Mouse (Mus musculus): ENCODE data around the gene Mrpl46. TPM values are rescaled to one million over a fixed set of nuclear protein-coding genes. Genes with fewer than 3 reads are reported as not detected.

The Mrpl46 gene
- polyA plus RNA-seq, 1 experiment: 24.8 TPM

DNA sequence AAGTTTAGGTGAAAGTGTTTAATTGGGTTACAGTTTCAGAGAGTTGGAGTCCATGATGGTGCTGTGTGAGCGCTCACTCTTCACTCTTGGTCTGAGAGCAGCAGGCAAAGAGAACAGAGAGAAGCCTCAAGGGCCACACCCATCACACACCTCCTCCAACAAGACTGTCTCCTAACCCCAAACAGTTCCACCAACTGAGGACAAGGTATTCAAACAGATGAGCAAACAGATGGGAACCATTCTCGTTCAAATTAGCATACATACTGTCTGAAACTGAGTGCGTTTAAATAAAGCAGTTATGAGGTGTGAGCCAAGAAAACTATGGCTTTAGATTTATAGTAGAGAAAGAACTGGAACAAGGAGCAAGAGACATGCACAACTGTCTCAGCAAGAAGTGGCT lies 13.3 kb upstream of the Mrpl46 start:
- DNase-seq (ENCODE audit: low read depth): peak; percentile 42
- TF ChIP-seq CTCF (IDR thresholded peaks at IDR 0.05; ENCODE audit: borderline replicate concordance, extremely low read depth, insufficient read depth, insufficient read length) (no peak), POLR2A (IDR thresholded peaks at IDR 0.05; ENCODE audit: borderline replicate concordance, extremely low read depth, insufficient read depth, insufficient read length, poor library complexity, severe bottlenecking) (no peak)

DNA sequence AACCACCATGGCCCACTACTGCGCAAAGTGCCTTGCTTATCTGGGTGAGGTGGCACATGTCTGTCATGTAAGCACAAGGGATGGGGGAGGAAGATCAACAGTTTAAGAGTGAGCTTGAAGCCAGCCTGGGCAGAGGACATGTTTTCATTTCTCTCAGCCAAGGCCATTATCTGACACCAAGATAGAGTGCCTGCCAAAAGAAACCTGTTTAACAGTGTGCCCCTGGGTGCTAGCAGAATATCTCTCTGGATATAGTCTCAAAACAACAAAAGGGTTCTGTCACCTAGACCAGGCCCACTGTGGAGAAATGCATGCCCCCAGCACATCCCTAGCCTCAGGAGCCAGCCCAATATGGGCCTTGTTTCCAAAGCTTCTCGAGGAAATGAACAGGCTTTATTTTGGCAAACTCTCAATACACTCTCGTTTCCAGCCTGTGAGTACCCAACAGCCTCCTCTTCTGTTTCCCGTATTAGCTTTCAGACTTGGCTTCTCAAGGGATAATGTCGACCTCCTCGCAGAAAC lies 11.3 kb upstream of the Mrpl46 start:
- TF ChIP-seq CTCF (IDR thresholded peaks at IDR 0.05; ENCODE audit: borderline replicate concordance, extremely low read depth, insufficient read depth, insufficient read length) (no peak), POLR2A (IDR thresholded peaks at IDR 0.05; ENCODE audit: borderline replicate concordance, extremely low read depth, insufficient read depth, insufficient read length, poor library complexity, severe bottlenecking) (no peak)
- peak; percentile 27 for DNase-seq (ENCODE audit: low read depth)

DNA sequence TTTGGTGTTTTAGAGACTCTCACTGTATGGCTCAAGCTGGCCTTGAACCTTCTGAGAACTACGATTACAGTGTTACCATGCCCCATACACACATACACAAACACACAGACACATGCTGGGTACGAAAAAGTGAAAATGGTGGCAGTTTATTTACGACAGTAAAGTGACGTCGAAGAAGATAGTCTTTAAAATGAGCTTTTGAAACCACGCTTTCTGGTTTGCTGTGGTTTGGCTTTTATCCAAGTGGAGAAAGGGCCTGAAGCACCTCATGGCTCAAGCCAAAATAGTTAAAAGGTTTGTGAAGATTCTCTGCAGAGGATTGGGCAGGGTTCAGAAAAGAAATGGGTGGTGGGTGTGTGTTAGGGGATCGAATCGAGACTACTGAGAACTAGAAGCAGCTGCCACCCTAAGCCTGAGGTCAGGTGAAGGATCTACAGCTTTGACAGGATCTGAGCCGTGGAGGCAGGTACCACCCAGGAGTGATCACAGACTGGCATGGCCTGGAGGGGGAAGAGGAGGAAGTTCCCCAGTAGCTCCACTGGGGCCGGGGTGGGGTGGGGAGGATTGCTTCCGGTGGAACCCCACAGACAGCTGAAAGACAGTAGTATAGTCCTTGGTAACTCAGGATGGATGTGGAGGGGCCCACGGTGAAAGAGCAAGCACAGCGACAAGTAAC lies 10.7 kb upstream of the Mrpl46 start:
- TF ChIP-seq CTCF (IDR thresholded peaks at IDR 0.05; ENCODE audit: borderline replicate concordance, extremely low read depth, insufficient read depth, insufficient read length) (no peak), POLR2A (IDR thresholded peaks at IDR 0.05; ENCODE audit: borderline replicate concordance, extremely low read depth, insufficient read depth, insufficient read length, poor library complexity, severe bottlenecking) (no peak)
- no peak for DNase-seq (ENCODE audit: low read depth)

DNA sequence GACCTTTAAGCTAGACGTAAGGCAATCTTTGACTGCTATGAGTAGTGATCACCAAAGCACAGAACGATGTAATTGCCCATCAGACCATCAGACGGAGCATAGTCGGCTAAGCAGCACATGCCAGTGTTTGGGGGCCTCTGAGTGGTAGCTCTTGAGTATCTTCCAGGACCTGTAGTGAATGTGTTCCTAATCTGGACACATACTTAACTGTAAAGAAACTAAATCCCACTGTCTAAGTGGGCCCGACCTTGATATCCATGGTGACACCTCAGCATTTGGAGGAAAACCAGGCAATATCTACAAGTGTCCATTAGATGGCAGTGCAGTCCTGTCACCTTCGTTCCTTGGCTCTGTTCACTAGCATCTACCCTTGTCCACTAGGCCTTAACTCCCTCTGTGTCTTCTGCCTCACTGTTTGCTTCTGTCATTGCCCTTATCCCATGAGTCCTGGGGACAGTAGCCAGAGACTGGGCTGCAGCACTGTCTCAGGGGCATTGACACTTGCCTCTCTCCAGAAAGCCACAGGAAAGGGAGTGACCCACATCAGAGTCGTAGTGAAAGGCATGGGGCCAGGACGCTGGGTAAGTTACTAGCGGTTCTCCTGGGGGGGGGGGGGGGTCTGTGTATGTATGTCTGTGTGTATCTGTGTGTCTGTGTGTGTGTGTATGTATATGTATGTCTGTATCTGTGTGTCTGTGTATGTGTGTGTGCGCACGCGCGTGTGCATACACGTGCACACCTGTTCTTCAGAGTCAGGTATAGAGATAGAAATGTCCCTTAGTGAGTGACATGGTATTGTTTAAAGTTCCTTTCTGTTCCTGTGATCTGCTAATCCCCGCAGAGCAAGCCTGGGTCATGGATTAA lies 8.3 kb upstream of the Mrpl46 start:
- peak; percentile 87 for DNase-seq (ENCODE audit: low read depth)
- TF ChIP-seq CTCF (IDR thresholded peaks at IDR 0.05; ENCODE audit: borderline replicate concordance, extremely low read depth, insufficient read depth, insufficient read length): peak; percentile 89
- TF ChIP-seq POLR2A (IDR thresholded peaks at IDR 0.05; ENCODE audit: borderline replicate concordance, extremely low read depth, insufficient read depth, insufficient read length, poor library complexity, severe bottlenecking): no peak

DNA sequence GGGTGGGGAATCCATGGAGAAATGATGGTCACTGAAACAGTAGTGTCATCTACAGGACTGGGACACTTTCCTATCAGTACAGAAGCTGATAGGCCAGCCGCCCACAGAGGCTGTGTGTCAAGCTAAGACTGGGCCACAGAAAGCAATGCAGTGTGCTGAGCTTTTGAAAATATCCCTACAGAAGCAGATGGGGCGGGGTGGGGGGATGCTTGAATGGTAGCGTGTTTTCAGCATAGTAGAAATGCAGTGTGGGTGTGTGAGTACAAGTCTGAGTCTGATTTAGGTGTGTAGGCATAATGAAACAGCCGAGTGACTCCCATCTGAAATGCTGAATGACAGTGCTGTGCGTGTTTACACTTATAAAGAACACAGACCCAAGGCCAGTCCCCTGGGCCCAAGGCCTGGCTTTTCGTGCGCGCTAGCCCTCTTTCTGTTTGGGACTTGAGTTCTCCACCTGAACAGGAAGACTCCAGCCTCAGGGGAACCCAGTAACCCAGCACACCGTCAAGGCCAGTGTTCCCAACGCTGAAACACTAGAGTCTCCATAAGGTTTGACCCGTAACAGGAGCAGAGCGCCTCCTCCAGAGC lies 4.6 kb upstream of the Mrpl46 start:
- TF ChIP-seq POLR2A (IDR thresholded peaks at IDR 0.05; ENCODE audit: borderline replicate concordance, extremely low read depth, insufficient read depth, insufficient read length, poor library complexity, severe bottlenecking): no peak
- TF ChIP-seq CTCF (IDR thresholded peaks at IDR 0.05; ENCODE audit: borderline replicate concordance, extremely low read depth, insufficient read depth, insufficient read length): no peak
- DNase-seq (ENCODE audit: low read depth): no peak

DNA sequence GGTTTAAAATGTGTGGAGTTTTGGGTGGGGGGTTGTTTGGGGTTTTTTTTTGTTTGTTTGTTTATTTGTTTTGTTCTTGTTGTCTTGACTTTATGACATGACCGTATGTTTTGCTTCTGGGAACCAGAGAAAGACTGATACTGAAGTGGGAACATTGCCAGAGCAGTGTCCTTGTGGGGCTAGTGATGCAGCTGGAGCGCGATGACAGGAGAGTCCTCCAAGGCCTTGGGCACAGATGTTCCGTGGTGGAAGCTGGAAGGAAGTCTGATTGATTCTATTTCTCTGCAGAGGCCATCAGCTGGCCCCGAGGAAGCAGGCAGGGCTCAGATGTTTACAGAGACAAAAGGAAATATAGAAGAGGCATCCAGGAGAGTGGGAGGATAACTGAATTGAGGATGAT lies 2.6 kb upstream of the Mrpl46 start:
- TF ChIP-seq POLR2A (IDR thresholded peaks at IDR 0.05; ENCODE audit: borderline replicate concordance, extremely low read depth, insufficient read depth, insufficient read length, poor library complexity, severe bottlenecking) (no peak), CTCF (IDR thresholded peaks at IDR 0.05; ENCODE audit: borderline replicate concordance, extremely low read depth, insufficient read depth, insufficient read length) (no peak)
- DNase-seq (ENCODE audit: low read depth): peak; percentile 28

DNA sequence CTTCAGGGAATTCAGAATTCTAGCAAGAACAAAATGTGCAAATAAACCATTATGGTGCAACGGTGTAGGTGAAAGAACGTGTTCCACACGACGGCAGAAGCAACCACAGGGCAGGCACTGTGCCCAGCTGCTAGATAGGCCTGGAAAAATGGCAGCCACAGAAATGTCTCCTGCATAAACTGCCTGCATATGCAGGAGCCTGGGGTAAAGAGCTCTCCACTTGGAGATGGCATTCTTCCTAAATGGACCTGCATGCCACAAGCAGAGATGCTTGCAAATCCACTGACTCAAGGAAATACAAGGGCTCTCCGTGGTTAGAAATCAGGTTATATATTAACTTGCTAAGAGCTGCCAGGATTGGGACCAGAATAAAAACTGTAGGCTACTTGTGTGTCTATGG lies 4.6 kb downstream of the Mrpl46 start:
- TF ChIP-seq CTCF (IDR thresholded peaks at IDR 0.05; ENCODE audit: borderline replicate concordance, extremely low read depth, insufficient read depth, insufficient read length) (no peak), POLR2A (IDR thresholded peaks at IDR 0.05; ENCODE audit: borderline replicate concordance, extremely low read depth, insufficient read depth, insufficient read length, poor library complexity, severe bottlenecking) (no peak)
- DNase-seq (ENCODE audit: low read depth): no peak

DNA sequence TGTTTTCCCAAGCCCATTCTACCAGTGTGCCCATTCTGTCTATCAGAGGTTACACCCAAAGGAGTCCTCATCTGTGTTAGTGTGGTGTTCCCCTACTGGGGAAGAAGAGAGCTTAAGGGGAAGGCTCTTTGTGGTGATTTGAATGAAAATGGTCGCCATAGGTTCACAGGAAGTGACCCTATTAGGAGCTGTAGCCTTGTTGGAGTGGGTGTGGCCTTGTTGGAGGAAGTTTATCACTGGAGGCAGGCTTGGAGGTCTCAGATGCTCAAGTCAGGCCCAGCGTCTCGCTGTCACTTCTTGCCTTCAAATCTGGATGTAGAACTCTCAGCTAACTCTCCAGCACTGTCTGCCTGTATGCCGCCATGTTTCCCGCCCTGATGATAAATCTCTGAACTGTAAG lies 12.4 kb downstream of the Mrpl46 start:
- no peak for DNase-seq (ENCODE audit: low read depth)
- TF ChIP-seq CTCF (IDR thresholded peaks at IDR 0.05; ENCODE audit: borderline replicate concordance, extremely low read depth, insufficient read depth, insufficient read length): no peak
- TF ChIP-seq POLR2A (IDR thresholded peaks at IDR 0.05; ENCODE audit: borderline replicate concordance, extremely low read depth, insufficient read depth, insufficient read length, poor library complexity, severe bottlenecking): no peak

DNA sequence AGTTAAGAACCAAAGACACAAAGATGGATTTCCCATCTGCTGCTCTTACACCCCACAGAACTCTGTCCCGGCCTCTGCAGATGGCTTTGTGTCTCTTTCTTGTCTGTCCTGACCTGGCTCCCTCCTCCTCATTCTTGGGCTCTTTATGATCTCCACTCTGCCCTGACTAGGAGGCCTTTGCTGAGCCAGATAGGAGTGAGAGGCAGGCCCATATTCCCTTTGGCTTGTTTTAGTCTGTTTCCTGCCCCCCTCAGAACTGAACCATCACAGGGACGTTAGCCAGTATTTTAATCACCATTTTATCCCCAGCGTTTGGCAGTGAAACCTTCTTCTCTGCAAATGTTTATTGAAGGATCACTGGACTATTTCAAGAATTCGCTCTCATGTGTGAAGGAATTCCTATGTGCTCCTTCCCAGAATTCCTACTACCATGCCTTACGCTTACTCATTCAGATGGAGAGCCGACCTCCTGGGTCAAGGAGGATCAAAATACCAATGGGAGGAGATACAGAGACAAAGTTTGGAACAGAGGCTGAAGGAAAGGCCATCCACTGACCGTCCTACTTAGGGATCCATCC lies 14.2 kb downstream of the Mrpl46 start:
- DNase-seq (ENCODE audit: low read depth): no peak
- TF ChIP-seq POLR2A (IDR thresholded peaks at IDR 0.05; ENCODE audit: borderline replicate concordance, extremely low read depth, insufficient read depth, insufficient read length, poor library complexity, severe bottlenecking) (no peak), CTCF (IDR thresholded peaks at IDR 0.05; ENCODE audit: borderline replicate concordance, extremely low read depth, insufficient read depth, insufficient read length) (no peak)

DNA sequence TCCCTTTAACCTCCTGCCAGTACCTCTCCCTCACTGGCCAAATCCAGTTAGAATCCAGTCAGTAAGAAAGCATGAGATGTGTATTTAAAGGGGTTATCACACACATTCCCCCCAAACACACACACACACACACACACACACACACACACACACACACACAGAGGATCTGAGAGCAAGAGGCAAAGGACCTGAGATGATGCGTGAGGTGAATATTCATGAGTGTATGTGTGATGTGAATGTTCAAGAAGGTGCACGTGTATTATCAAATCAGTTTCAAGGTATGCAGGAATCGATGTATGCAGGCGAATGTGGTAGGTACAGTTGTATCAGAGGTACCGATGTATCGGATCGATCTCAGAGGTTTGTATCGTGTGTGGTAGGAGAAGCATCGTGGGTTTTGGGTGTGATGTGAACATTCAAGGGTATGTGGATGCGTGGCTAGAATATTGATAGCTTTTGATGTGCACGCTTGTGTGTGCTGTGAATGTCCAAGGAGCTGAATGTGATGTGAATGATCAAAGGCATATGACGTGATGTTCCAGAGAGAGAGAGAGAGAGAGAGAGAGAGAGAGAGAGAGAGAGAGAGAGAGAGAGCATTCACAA lies 15.3 kb downstream of the Mrpl46 start:
- peak; percentile 73 for DNase-seq (ENCODE audit: low read depth)
- TF ChIP-seq CTCF (IDR thresholded peaks at IDR 0.05; ENCODE audit: borderline replicate concordance, extremely low read depth, insufficient read depth, insufficient read length) (no peak), POLR2A (IDR thresholded peaks at IDR 0.05; ENCODE audit: borderline replicate concordance, extremely low read depth, insufficient read depth, insufficient read length, poor library complexity, severe bottlenecking) (no peak)
